Mouse (Mus musculus): ENCODE measurements around the gene Kcnh7. TPM values are rescaled to one million over a fixed set of nuclear protein-coding genes. Genes with fewer than 3 reads are reported as not detected.
A peak's percentile ranks its signal among the peaks of the same experiment; 100 is the strongest.

Gene Kcnh7
- polyA plus RNA-seq, 1 experiment from 2014 or later: 0.13 TPM

- WGBS: 78% methylated on average over 3 of the region's 3 CpGs
- no peaks in the 10 kb centered on the region for H3K27me3 ChIP-seq (ENCODE audit: insufficient read depth, low read length)
- no peak for TF ChIP-seq CTCF (IDR thresholded peaks at IDR 0.05; ENCODE audit: low read depth)
- H3K9ac ChIP-seq: no peak overlapping the region
- no peak for ATAC-seq (ENCODE audit: insufficient read depth)
- no peaks in the 10 kb centered on the region for H3K9me3 ChIP-seq (ENCODE audit: low read depth, low read length)
- no peak for DNase-seq
- no peak overlapping the region for H3K27ac ChIP-seq (ENCODE audit: low read depth)
- H3K4me2 ChIP-seq: no peak overlapping the region
- H3K4me1 ChIP-seq (ENCODE audit: insufficient read depth): no peaks in the 10 kb centered on the region
- no peak overlapping the region for H3K4me3 ChIP-seq (ENCODE audit: low read depth, low read length)
- no peaks in the 10 kb centered on the region for H3K36me3 ChIP-seq (ENCODE audit: insufficient read depth)
Observed at GRCm38 (mm10) chr2:62662560-62662959, 521.5 kb downstream of the Kcnh7 start.

- no peak for TF ChIP-seq CTCF (IDR thresholded peaks at IDR 0.05; ENCODE audit: low read depth)
Observed at GRCm38 (mm10) chr2:62660565-62660964, 523.5 kb downstream of the Kcnh7 start.

GRCm38 (mm10) chr2:62656072-62656471 is 528.0 kb downstream of the Kcnh7 start:
- WGBS: 89% methylated on average over 1 of the region's 1 CpGs
- Histone ChIP-seq H3K9me3 (ENCODE audit: low read depth, low read length) (no peaks in the 10 kb centered on the region), H3K4me1 (ENCODE audit: insufficient read depth) (no peaks in the 10 kb centered on the region), H3K36me3 (ENCODE audit: insufficient read depth) (no peaks in the 10 kb centered on the region), H3K4me3 (ENCODE audit: low read depth, low read length) (no peak overlapping the region), H3K9ac (no peak overlapping the region), H3K27me3 (ENCODE audit: insufficient read depth, low read length) (no peaks in the 10 kb centered on the region), H3K4me2 (no peak overlapping the region), H3K27ac (ENCODE audit: low read depth) (no peak overlapping the region)
- TF ChIP-seq CTCF (IDR thresholded peaks at IDR 0.05; ENCODE audit: low read depth): no peak
- no peak for ATAC-seq (ENCODE audit: insufficient read depth)
- no peak for DNase-seq

More at GRCm38 (mm10) chr2:62660565-62660964, 523.5 kb downstream of the Kcnh7 start:
- no peaks in the 10 kb centered on the region for H3K36me3 ChIP-seq (ENCODE audit: insufficient read depth)
- no peaks in the 10 kb centered on the region for H3K9me3 ChIP-seq (ENCODE audit: low read depth, low read length)
- no peak for DNase-seq
- no peaks in the 10 kb centered on the region for H3K4me1 ChIP-seq (ENCODE audit: insufficient read depth)
- H3K4me2 ChIP-seq: no peak overlapping the region
- no peak for ATAC-seq (ENCODE audit: insufficient read depth)
- H3K9ac ChIP-seq: no peak overlapping the region
- no peak overlapping the region for H3K4me3 ChIP-seq (ENCODE audit: low read depth, low read length)
- H3K27ac ChIP-seq (ENCODE audit: low read depth): no peak overlapping the region
- 46% methylated on average over 6 of the region's 6 CpGs for WGBS
- H3K27me3 ChIP-seq (ENCODE audit: insufficient read depth, low read length): no peaks in the 10 kb centered on the region

- DNase-seq (peak; percentile 78), ATAC-seq (ENCODE audit: insufficient read depth) (peak; percentile 47; the same call in 1 of the 2 replicates)
- Histone ChIP-seq H3K4me3 (ENCODE audit: low read depth, low read length) (no peak overlapping the region), H3K27ac (ENCODE audit: low read depth) (no peak overlapping the region), H3K36me3 (ENCODE audit: insufficient read depth) (no peaks in the 10 kb centered on the region), H3K9ac (no peak overlapping the region), H3K4me2 (no peak overlapping the region), H3K4me1 (ENCODE audit: insufficient read depth) (no peaks in the 10 kb centered on the region), H3K9me3 (ENCODE audit: low read depth, low read length) (no peaks in the 10 kb centered on the region), H3K27me3 (ENCODE audit: insufficient read depth, low read length) (no peaks in the 10 kb centered on the region)
- WGBS: 39% methylated on average over 7 of the region's 7 CpGs
- TF ChIP-seq CTCF (IDR thresholded peaks at IDR 0.05; ENCODE audit: low read depth): peak; percentile 57
Observed at GRCm38 (mm10) chr2:62654519-62655338, 529.4 kb downstream of the Kcnh7 start.

- TF ChIP-seq CTCF (IDR thresholded peaks at IDR 0.05; ENCODE audit: low read depth): no peak
- no peaks in the 10 kb centered on the region for H3K36me3 ChIP-seq (ENCODE audit: insufficient read depth)
- ATAC-seq (ENCODE audit: insufficient read depth) (no peak), DNase-seq (no peak)
- no peaks in the 10 kb centered on the region for H3K9me3 ChIP-seq (ENCODE audit: low read depth, low read length)
- H3K27me3 ChIP-seq (ENCODE audit: insufficient read depth, low read length): no peaks in the 10 kb centered on the region
- no peak overlapping the region for H3K4me3 ChIP-seq (ENCODE audit: low read depth, low read length)
- H3K27ac ChIP-seq (ENCODE audit: low read depth): no peak overlapping the region
- H3K9ac ChIP-seq: no peak overlapping the region
- H3K4me2 ChIP-seq: no peak overlapping the region
- H3K4me1 ChIP-seq (ENCODE audit: insufficient read depth): no peaks in the 10 kb centered on the region
- 70% methylated on average over 4 of the region's 4 CpGs for WGBS
Observed at GRCm38 (mm10) chr2:62652466-62652865, 531.6 kb downstream of the Kcnh7 start.

GRCm38 (mm10) chr2:62651890-62652289 is 532.2 kb downstream of the Kcnh7 start:
- H3K9me3 ChIP-seq (ENCODE audit: low read depth, low read length): no peaks in the 10 kb centered on the region
- TF ChIP-seq CTCF (IDR thresholded peaks at IDR 0.05; ENCODE audit: low read depth): no peak
- no peaks in the 10 kb centered on the region for H3K27me3 ChIP-seq (ENCODE audit: insufficient read depth, low read length)
- WGBS: 66% methylated on average over 4 of the region's 4 CpGs
- H3K36me3 ChIP-seq (ENCODE audit: insufficient read depth): no peaks in the 10 kb centered on the region
- no peak overlapping the region for H3K4me3 ChIP-seq (ENCODE audit: low read depth, low read length)
- no peaks in the 10 kb centered on the region for H3K4me1 ChIP-seq (ENCODE audit: insufficient read depth)
- no peak overlapping the region for H3K27ac ChIP-seq (ENCODE audit: low read depth)
- DNase-seq (no peak), ATAC-seq (ENCODE audit: insufficient read depth) (no peak)
- H3K9ac ChIP-seq: no peak overlapping the region
- H3K4me2 ChIP-seq: no peak overlapping the region

GRCm38 (mm10) chr2:62646671-62647289 is 537.3 kb downstream of the Kcnh7 start:
- no peak for TF ChIP-seq CTCF (IDR thresholded peaks at IDR 0.05; ENCODE audit: low read depth)
- 25% methylated on average over 6 of the region's 6 CpGs for WGBS
- H3K4me1 ChIP-seq (ENCODE audit: insufficient read depth): 0 out of 2 replicates have a peak, but pooled peaks cover 3% of the 10 kb centered on the region
- H3K9me3 ChIP-seq (ENCODE audit: low read depth, low read length): no peaks in the 10 kb centered on the region
- H3K27me3 ChIP-seq (ENCODE audit: insufficient read depth, low read length): no peaks in the 10 kb centered on the region
- H3K4me3 ChIP-seq (ENCODE audit: low read depth, low read length): peak overlapping the region; percentile 55
- H3K36me3 ChIP-seq (ENCODE audit: insufficient read depth): no peaks in the 10 kb centered on the region
- H3K9ac ChIP-seq: peak overlapping the region; percentile 54
- peak overlapping the region; percentile 71 for H3K4me2 ChIP-seq
- H3K27ac ChIP-seq (ENCODE audit: low read depth): no peak overlapping the region
- no peak for ATAC-seq (ENCODE audit: insufficient read depth)
- DNase-seq: peak; percentile 33
